Mouse (Mus musculus) kidney, embryonic 15.5 days (tissue): ENCODE results near the gene Olfr1416. TPM values are rescaled to one million over a fixed set of nuclear protein-coding genes. Genes with fewer than 3 reads are reported as not detected.

ENCODE experiments used
- microRNA-seq: library from miRNA; unstranded; fragments of <30 nt; microRNA quantifications from one replicate; pipeline ENCODE4, GENCODE M21; 2016
- polyA plus RNA-seq: library from polyadenylated mRNA; unstranded; fragments of >200 nt; fragmentation: Nextera tagmentation; extraction: Ambion mirVana; gene quantifications from 2 replicates; pipeline ENCODE4 v1.2.1, GENCODE M21; 2015

The Olfr1416 gene
- polyA plus RNA-seq, 1 experiment from 2014 or later = not detected

Small RNA genes within 50 kb of the gene (microRNA-seq; reads per million reads assigned to microRNA genes)
- gene Mir6900 = 0.89 reads per million

Other genes starting within 250 kb of the Olfr1416 start
- 303 and 309 TPM in 2 replicates for gene Ndufa10, start 11.3 kb downstream of the Olfr1416 start, polyA plus RNA-seq
- not detected in 2 replicates for gene Olfr1415, start 11.0 kb upstream of the Olfr1416 start, polyA plus RNA-seq
- gene Olfr1414, start 33.5 kb upstream of the Olfr1416 start, polyA plus RNA-seq = not detected in 2 replicates
- not detected in 2 replicates for gene Olfr1413, start 86.2 kb upstream of the Olfr1416 start, polyA plus RNA-seq
- not detected in 2 replicates for gene Olfr1412, start 100.7 kb upstream of the Olfr1416 start, polyA plus RNA-seq
- gene Olfr1411, start 109.3 kb upstream of the Olfr1416 start, polyA plus RNA-seq = not detected in 2 replicates
- gene Olfr1410, start 120.7 kb upstream of the Olfr1416 start, polyA plus RNA-seq = not detected in 2 replicates
- gene Olfr12, start 132.7 kb upstream of the Olfr1416 start, polyA plus RNA-seq = not detected in 2 replicates
- 409 and 435 TPM in 2 replicates for gene Cops9, start 156.9 kb upstream of the Olfr1416 start, polyA plus RNA-seq
- gene Otos, start 163.7 kb upstream of the Olfr1416 start, polyA plus RNA-seq = 0.33 and 0.39 TPM in 2 replicates